Mouse (Mus musculus) heart, embryonic 16.5 days (tissue): ENCODE results near the gene Anapc16. TPM values are rescaled to one million over a fixed set of nuclear protein-coding genes. Genes with fewer than 3 reads are reported as not detected.
A peak's percentile ranks its signal among the peaks of the same experiment; 100 is the strongest.

Experiments used
- ATAC-seq: fragments of 200-750 bp; cut with Nextera tagmentation; replicated peaks from 2 replicates; pipeline ENCODE4 v1.8.0; 2017; ENCODE audit warnings: moderate number of reproducible peaks; ENCODE audit not compliant: insufficient read depth, low FRiP score; ENCODE audit errors: extremely low read depth
- H3K27ac ChIP-seq: fragments of 300-500 bp; sonication (generic); 2 replicates; pipeline ENCODE4 v1.5.1; 2014; ENCODE audit warnings: mild to moderate bottlenecking, low read length, control low read depth, moderate library complexity
- H3K27me3 ChIP-seq: fragments of 300-500 bp; sonication (generic); 2 replicates; pipeline ENCODE4 v1.6.1; 2014; ENCODE audit warnings: low read length, mixed read lengths; ENCODE audit not compliant: control insufficient read depth, insufficient read depth
- H3K36me3 ChIP-seq: fragments of 300-500 bp; sonication (generic); 2 replicates; pipeline ENCODE4 v1.6.1; 2014; ENCODE audit not compliant: control insufficient read depth, insufficient read depth
- H3K4me1 ChIP-seq: fragments of 300-500 bp; sonication (generic); 2 replicates; pipeline ENCODE4 v1.6.1; 2014; ENCODE audit warnings: low read length, mixed read lengths; ENCODE audit not compliant: control insufficient read depth, insufficient read depth
- H3K4me2 ChIP-seq: fragments of 300-500 bp; sonication (generic); 2 replicates; pipeline ENCODE4 v1.6.1; 2014; ENCODE audit warnings: low read depth, mild to moderate bottlenecking, control low read depth, low read length
- H3K4me3 ChIP-seq: fragments of 300-500 bp; sonication (generic); 2 replicates; pipeline ENCODE4 v1.5.1; 2014; ENCODE audit warnings: mild to moderate bottlenecking, control low read depth, low read length
- H3K9ac ChIP-seq: fragments of 300-500 bp; sonication (generic); 2 replicates; pipeline ENCODE4 v1.6.1; 2014; ENCODE audit warnings: low read length, control low read depth
- H3K9me3 ChIP-seq: fragments of 300-500 bp; sonication (generic); replicated peaks from 2 replicates; pipeline ENCODE4 v1.6.1; 2016; ENCODE audit warnings: low read length; ENCODE audit not compliant: control insufficient read depth
- WGBS: fragments of 180-500 bp; shearing (Covaris S2); extraction: QIAGEN DNeasy Blood & Tissue Kit; methylation state at CpG from one replicate; pipeline ENCODE4 v1.1.7; 2014; 5-methylcytosine and 5-hydroxymethylcytosine counted together
- polyA plus RNA-seq: library from polyadenylated mRNA; unstranded; fragments of >200 nt; fragmentation: Nextera tagmentation; extraction: Ambion mirVana; gene quantifications from 2 replicates; pipeline ENCODE4 v1.2.1, GENCODE M21; 2015

Anapc16 gene
- polyA plus RNA-seq, 1 experiment from 2014 or later = 89.3 TPM

- Histone ChIP-seq H3K36me3 (no peaks in the 10 kb centered on the region), H3K27me3 (no peaks in the 10 kb centered on the region), H3K4me2 (no peak overlapping the region), H3K4me1 (peaks cover 59% of the 10 kb centered on the region), H3K4me3 (no peak overlapping the region), H3K9ac (no peak overlapping the region), H3K9me3 (no peaks in the 10 kb centered on the region), H3K27ac (no peak overlapping the region)
- 89% methylated on average over 8 of the region's 8 CpGs for WGBS
- ATAC-seq = no peak
These were observed 31.1 kb downstream of the Anapc16 start for GRCm38 (mm10) chr10:59971813-59972212.

GRCm38 (mm10) chr10:59970450-59971062 lies 32.4 kb downstream of the Anapc16 start:
- ATAC-seq = no peak
- Histone ChIP-seq H3K4me1 (peaks cover 63% of the 10 kb centered on the region), H3K4me3 (peak overlapping the region; percentile 60), H3K9me3 (no peaks in the 10 kb centered on the region), H3K36me3 (no peaks in the 10 kb centered on the region), H3K27me3 (no peaks in the 10 kb centered on the region), H3K4me2 (peak overlapping the region; percentile 87), H3K27ac (peak overlapping the region; percentile 98), H3K9ac (peak overlapping the region; percentile 85)
- 22% methylated on average over 6 of the region's 6 CpGs for WGBS

- H3K36me3 ChIP-seq = no peaks in the 10 kb centered on the region
- peak overlapping the region; percentile 87 for H3K4me2 ChIP-seq
- under 1% methylated on average over 25 of the region's 25 CpGs for WGBS
- peak overlapping the region; percentile 60 for H3K4me3 ChIP-seq
- H3K9me3 ChIP-seq = no peaks in the 10 kb centered on the region
- H3K9ac ChIP-seq = peak overlapping the region; percentile 85
- peaks cover 64% of the 10 kb centered on the region for H3K4me1 ChIP-seq
- peak overlapping the region; percentile 98 for H3K27ac ChIP-seq
- peak; percentile 39 for ATAC-seq
- H3K27me3 ChIP-seq = no peaks in the 10 kb centered on the region
These were observed 33.0 kb downstream of the Anapc16 start for GRCm38 (mm10) chr10:59969821-59970449.

GRCm38 (mm10) chr10:59967309-59967942 lies 35.5 kb downstream of the Anapc16 start:
- H3K27me3 ChIP-seq = no peaks in the 10 kb centered on the region
- H3K9me3 ChIP-seq = no peaks in the 10 kb centered on the region
- peak overlapping the region; percentile 30 for H3K27ac ChIP-seq
- H3K4me1 ChIP-seq = peaks cover 55% of the 10 kb centered on the region
- no peaks in the 10 kb centered on the region for H3K36me3 ChIP-seq
- H3K9ac ChIP-seq = no peak overlapping the region; the same call in 1 of the 2 replicates
- ATAC-seq = no peak
- no peak overlapping the region for H3K4me2 ChIP-seq
- 60% methylated on average over 6 of the region's 6 CpGs for WGBS
- H3K4me3 ChIP-seq = no peak overlapping the region

- H3K4me3 ChIP-seq = no peak overlapping the region
- H3K36me3 ChIP-seq = no peaks in the 10 kb centered on the region
- no peak for ATAC-seq
- peaks cover 51% of the 10 kb centered on the region for H3K4me1 ChIP-seq
- no peak overlapping the region for H3K27ac ChIP-seq
- no peak overlapping the region for H3K4me2 ChIP-seq
- no peak overlapping the region for H3K9ac ChIP-seq
- 90% methylated on average over 6 of the region's 6 CpGs for whole genome bisulfite sequencing
- no peaks in the 10 kb centered on the region for H3K9me3 ChIP-seq
- H3K27me3 ChIP-seq = no peaks in the 10 kb centered on the region
These were observed 36.2 kb downstream of the Anapc16 start for GRCm38 (mm10) chr10:59966743-59967142.

GRCm38 (mm10) chr10:59965788-59966187 lies 37.1 kb downstream of the Anapc16 start:
- no peak for ATAC-seq
- H3K9me3 ChIP-seq = no peaks in the 10 kb centered on the region
- no peaks in the 10 kb centered on the region for H3K36me3 ChIP-seq
- peak overlapping the region; percentile 61 for H3K9ac ChIP-seq
- peak overlapping the region; percentile 89 for H3K27ac ChIP-seq
- H3K27me3 ChIP-seq = no peaks in the 10 kb centered on the region
- peaks cover 45% of the 10 kb centered on the region for H3K4me1 ChIP-seq
- no peak overlapping the region for H3K4me3 ChIP-seq
- H3K4me2 ChIP-seq = no peak overlapping the region
- WGBS = 81% methylated on average over 8 of the region's 8 CpGs

- no peak for ATAC-seq
- Histone ChIP-seq H3K27me3 (no peaks in the 10 kb centered on the region), H3K4me1 (peaks cover 40% of the 10 kb centered on the region), H3K9me3 (no peaks in the 10 kb centered on the region), H3K4me3 (no peak overlapping the region), H3K27ac (peak overlapping the region; percentile 89), H3K4me2 (peak overlapping the region; percentile 57), H3K9ac (peak overlapping the region; percentile 61), H3K36me3 (no peaks in the 10 kb centered on the region)
- 20% methylated on average over 9 of the region's 9 CpGs for WGBS
These were observed 37.6 kb downstream of the Anapc16 start for GRCm38 (mm10) chr10:59965362-59965695.

- peak overlapping the region; percentile 89 for H3K27ac ChIP-seq
- H3K4me3 ChIP-seq = peak overlapping the region; percentile 18; the same call in 1 of the 2 replicates
- H3K27me3 ChIP-seq = no peaks in the 10 kb centered on the region
- H3K9ac ChIP-seq = peak overlapping the region; percentile 61
- peaks cover 35% of the 10 kb centered on the region for H3K4me1 ChIP-seq
- H3K36me3 ChIP-seq = no peaks in the 10 kb centered on the region
- 12% methylated on average over 20 of the region's 23 CpGs for WGBS
- H3K4me2 ChIP-seq = peak overlapping the region; percentile 57
- peak; percentile 64 for ATAC-seq
- no peaks in the 10 kb centered on the region for H3K9me3 ChIP-seq
These were observed 38.2 kb downstream of the Anapc16 start for GRCm38 (mm10) chr10:59964504-59965361.
